Mouse (Mus musculus): ENCODE results near the gene Foxo3. TPM values are rescaled to one million over a fixed set of nuclear protein-coding genes. Genes with fewer than 3 reads are reported as not detected.

The Foxo3 gene
- total RNA-seq, 2 experiments from 2014 or later: 56.1 to 62.1 TPM

DNA sequence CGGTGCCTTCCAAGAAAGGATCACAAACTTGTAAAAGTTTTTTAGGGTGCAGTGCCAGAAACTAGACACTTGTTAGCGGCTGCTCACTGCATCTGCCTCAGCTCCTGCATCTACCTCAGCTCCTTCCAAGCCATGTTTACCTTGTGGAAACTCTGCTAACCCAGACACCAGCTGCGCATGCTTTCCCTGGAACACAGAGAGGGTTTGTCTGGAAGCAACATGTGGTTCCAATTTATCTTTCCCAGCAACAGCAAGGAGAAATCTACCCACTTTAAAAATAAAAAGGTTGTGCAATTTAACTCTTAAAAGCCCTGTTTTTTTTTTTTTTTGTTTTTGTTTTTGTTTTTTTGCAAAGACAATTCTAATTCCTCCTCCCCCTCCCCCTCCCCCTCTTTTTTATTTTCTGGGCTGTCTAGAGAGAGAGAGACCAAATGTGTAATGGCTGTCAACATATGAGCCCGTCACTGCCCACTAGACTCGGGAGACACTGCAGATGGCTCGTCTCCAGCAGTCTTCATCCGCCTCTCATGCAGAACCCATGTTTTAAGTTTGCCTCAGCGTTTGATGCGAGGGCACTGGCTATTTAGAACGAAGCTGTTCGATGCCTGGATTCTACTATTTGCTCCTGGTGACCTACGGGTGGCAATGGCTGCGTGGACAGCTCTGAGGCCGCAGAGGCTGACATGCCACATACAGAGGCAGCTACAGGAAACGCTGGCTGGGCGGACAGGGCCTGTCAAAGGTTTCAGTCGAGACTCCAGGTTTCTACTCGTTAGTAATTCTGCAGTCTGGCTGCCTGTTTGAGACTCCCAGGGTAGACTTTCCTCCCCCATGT lies 73.0 kb downstream of the Foxo3 start:
- intact Hi-C loops (cut with DNase I): no loop called here
- DNase-seq (ENCODE audit: low spot score in 2 of 2): no peak

DNA sequence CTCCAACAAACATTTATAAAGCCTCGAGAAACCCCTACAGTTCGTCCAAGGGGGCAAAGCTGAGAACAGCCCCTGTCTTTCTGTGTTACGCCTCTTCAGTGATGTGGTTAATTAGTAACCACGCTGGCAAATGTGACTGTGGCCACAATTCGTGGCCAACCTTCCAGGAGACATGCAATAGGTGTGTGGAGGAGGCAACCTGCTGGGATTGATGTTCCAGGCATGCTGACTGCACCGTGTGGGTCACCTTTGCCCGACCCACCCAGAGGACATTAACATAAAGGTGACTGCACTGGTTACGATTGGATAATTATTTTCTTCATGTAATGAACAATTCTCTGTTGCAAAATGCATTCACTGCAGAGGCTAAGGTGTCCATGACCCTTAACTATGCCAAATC lies 74.0 kb downstream of the Foxo3 start:
- intact Hi-C loops (cut with DNase I): no loop called here
- no peak for DNase-seq (ENCODE audit: low spot score in 2 of 2)

DNA sequence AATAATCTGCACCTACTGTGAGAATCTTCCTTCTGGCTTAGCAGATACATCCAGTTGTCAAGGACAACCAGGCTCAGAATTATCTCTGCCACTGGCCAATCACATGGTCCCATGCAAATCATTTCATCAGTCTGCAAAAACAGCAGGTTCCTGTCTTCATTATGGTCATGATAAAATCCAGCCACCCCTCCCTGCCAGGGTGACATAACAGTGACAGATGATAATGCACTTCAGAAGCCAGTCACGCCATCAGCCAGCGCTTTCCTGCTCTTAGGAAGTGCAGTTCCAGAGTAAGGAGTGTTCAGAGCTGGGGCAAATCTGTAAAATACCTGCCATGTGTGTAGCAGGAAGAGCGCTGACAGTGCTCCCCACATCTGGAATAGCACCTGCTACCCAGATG lies 77.1 kb downstream of the Foxo3 start:
- no peak for DNase-seq (ENCODE audit: low spot score in 2 of 2)
- intact Hi-C loops (cut with DNase I): no loop called here

DNA sequence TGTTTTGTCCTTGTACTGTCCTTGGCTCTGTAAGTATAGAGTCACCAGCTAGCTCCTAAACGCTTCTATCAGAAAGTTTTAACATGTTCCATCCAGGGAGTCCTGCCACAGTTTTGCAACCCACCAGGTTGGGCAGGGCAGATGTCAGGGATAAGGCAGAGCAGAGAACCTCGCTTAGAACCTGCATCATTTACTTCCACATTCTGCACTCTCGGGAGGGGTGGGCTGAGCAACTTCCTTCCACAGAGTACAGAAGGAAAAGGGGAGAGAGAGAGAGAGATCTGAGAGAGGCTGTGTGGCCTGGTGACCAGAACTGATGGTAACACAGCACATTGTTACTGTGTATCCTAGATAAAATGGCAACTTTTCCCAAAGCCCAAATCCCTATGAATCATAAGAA lies 77.9 kb downstream of the Foxo3 start:
- DNase-seq (ENCODE audit: low spot score in 2 of 2): no peak
- intact Hi-C loops (cut with DNase I): no loop called here

DNA sequence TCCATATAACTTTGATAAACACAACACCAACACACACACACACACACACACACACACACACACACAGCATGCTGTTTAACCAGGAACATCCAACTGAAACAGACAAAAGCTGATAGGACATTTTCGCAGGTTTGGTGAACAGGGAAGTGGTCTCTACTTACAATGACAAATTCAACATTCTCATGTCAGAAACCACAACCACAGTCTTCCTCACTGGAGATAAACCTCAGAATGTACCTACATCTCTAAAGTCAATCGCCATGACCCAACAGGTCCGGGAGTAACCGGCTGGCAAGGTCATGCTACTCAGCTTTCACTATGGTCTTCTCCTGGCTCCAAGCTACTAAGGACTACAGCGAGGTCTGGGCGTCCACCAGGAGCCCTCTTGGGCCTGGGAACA lies 81.8 kb downstream of the Foxo3 start:
- DNase-seq (ENCODE audit: low spot score in 2 of 2): no peak
- intact Hi-C loops (cut with DNase I): no loop called here

DNA sequence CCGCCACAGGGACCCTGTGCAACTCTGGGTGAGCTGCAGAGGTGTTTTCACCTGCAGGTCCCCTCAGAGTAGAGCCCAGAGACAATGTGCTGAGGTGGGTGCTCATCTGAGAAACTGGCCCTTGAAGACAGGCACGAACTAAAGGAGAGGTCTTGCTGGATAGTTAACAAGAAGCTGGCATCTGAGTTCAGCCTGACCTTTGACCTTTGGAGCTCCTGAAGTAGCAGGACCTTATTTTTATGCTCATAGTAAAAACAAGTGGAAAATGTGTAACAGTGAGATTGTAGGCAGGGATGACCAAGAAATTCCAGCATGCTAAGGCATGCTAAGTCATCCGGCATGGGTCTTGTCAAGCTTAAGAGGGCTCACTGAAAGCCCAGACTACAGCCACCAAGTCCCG lies 82.6 kb downstream of the Foxo3 start:
- intact Hi-C loops (cut with DNase I): no loop called here
- no peak for DNase-seq (ENCODE audit: low spot score in 2 of 2)

DNA sequence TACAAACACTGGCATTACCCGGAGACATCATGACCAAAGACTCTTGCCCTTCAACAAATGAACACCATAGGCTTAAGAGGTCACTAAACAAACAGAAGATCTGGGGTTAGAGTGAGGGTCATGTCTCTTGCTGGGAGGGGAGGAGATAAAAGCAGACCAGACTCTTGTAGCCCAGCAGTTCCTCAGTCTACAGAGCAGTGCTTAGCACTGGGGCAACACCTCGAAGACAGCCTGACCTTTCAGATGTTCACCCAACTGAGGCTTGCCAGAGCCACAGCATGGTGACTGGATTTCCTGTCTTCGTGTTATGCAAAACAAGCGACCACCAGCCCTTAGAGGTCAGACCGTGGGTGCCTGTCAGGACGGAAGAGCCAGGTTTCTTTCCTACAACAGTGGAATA lies 83.6 kb downstream of the Foxo3 start:
- intact Hi-C loops (cut with DNase I): no loop called here
- no peak for DNase-seq (ENCODE audit: low spot score in 2 of 2)

DNA sequence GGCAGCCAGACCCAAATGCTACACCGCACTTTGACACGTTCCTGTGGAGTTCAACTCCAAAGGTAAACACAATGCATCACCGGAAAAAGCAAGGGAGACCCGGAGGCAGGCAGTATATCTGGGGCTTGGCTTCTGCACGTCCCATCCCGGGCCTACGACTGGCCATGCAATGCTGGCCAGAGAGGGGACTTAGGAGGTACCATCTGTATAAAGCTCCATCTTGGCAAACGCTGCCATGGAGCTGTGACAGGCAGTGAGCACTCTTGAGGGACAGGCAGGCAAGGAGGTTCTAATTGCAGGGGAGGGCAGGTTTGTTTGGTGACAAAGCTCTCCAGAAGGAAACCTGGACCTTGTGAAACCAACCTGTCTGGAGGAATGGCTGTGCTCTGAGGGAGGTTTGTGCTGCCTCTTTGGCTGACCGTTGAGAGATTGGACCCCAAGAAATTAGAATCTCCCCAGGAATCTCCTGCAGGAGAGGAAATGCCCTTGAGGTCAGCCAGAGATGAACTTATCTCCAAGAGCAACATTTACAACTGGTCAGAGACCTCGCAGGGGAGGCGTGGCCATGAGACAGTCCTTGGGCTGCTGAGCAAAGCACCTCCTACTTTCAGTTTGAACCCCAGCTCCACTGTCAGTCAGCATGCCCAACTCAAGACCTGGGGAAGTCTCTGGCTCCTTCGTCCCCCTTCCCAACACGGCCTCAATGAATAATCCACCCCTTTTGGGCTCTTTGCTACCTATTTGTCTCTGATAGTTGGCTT lies 86.7 kb downstream of the Foxo3 start:
- intact Hi-C loops (cut with DNase I): no loop called here

DNA sequence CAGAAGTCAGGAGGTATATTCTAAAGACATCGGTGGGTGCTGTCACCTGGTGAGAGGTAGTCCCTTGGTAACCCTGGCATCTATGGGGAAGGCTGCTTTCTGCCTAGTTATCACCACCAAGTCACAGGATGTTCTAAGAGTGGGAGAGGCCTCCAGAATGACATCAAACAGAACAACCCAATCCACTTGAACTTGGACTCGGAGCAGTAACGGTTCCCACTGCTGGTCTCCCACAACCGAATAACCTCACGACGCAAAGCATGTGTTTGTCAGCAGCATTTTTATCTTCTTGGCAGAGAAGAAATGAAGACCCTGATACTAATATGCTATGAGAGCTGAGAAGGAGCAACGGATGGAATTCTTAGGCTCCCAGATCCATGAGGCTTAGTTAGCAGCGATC lies 87.5 kb downstream of the Foxo3 start:
- intact Hi-C loops (cut with DNase I): no loop called here
- DNase-seq (ENCODE audit: low spot score in 2 of 2): no peak

More for the DNA sequence above, 86.7 kb downstream of the Foxo3 start:
- DNase-seq (ENCODE audit: low spot score in 2 of 2): no peak

DNA sequence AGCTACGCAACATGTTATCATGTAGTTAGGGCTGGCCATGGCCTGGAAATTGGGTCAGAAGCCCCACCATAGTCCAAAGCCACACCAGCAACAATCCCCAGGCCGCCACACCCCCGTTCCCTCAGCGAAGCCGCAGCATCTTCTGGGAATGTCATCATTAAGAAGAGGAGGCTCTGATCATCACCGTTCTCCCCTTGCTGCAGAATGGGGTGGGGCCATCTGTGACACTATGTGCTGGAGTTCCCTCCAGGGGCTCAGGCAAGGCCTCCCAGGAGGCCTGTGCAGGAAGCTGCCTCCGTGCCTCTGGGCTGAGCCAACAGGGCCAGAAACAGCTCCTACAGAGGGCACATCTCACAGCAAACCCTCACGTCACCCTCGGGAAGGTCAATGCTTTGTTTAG lies 88.5 kb downstream of the Foxo3 start:
- intact Hi-C loops (cut with DNase I): no loop called here
- DNase-seq (ENCODE audit: low spot score in 2 of 2): no peak

DNA sequence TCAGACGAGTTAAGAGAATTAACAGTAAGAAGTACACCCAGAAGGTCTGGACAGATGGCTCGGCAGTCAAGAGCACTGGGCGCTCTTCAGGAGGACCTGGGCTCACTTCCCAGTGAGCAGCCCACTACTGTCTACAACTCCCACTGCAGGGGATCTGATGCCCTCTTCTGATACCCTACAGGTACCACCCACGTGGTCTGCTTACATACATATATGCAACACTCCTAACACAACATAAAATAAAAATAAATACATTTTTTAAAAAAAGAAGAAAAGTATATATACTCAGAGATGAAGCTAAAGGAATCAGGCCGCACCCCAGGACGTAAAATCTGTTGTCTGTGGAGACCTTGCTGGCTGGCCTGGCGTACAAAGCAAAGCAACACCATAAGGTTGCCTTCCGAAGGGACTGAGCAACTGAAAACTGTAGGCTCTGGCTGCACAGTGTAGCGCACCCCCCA lies 89.6 kb downstream of the Foxo3 start:
- no peak for DNase-seq (ENCODE audit: low spot score in 2 of 2)
- intact Hi-C loops (cut with DNase I): no loop called here

DNA sequence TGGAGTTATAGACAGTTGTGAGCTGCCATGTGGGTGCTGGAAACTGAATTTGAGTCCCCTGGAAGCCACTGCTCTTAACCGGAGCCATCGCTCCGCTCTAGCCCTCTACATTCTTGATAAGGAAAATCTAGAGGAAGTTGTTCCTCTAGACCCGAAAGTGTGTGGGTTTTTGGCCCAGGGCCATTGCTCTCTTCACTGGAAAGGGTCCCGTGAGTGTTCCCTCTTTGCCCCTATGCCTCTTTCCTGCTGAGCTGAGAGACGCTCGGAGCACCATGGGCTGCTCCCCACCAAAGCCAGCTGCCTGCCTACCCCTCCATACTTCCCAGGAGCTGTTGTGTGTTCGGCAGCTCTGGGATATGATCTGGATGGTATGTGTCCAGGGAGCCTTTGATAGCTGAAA lies 96.2 kb downstream of the Foxo3 start:
- intact Hi-C loops (cut with DNase I): no loop called here
- DNase-seq (ENCODE audit: low spot score in 2 of 2): no peak

DNA sequence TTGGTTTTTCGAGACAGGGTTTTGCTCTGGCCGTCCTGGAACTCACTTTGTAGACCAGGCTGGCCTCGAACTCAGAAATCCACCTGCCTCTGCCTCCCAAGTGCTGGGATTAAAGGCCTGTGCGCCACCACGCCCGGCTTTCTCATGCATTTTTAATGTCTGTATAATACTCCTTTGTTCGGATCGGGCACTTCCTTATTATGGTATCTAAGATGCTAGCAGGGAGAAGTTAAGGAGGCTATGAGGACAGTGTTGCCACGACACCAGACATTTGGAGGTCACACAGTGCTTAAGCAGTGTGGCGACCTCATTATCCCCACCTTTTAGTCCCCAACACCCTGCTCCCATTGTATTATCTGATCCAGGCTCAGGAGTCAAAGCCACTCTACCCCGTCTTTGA lies 97.8 kb downstream of the Foxo3 start:
- no peak for DNase-seq (ENCODE audit: low spot score in 2 of 2)
- intact Hi-C loops (cut with DNase I): no loop called here

DNA sequence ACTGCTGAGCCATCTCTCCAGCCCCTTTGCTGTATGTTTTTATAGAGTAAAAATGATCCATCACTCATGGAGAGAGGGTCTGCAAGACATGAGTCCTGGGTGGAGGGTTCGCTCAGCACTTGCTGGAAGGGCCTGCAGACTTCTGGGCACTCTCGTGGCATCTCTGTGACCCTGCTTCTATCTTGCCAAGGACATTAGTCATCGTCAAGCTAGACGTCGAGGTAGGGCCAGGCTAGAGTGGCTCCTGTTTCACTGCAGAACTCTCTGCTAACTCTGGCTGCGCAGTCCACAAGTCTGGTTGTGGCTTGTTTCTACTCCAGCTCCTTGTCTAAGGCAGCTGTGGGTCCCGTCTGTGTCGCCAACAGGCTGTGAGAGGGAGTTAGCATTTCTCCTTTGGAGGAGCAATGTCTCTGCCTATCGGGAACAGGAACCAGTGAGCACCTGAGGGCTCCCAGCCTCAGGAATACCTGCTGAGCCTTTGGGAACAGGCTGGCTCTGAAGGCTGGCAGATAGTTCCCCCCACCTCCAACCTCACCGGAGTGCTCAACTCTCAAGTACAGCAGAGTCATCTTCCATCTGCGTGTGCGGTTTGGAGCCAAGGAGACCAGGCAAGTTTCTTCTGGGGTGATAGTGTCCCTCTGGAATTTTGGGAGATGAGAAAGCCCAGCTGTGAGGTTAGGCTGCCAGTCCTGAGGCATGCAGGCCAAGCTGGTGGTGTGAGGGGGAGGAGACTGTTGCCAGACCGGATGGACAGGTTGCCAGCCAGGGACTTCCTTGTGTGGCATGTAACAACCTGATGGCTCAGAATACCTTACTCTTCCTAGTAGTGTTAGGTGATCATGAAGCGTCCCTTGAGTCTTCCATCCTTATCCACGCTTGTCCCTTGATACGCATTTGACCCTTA lies 98.5 kb downstream of the Foxo3 start:
- DNase-seq (ENCODE audit: low spot score in 2 of 2): no peak
- intact Hi-C loops (cut with DNase I): no loop called here

DNA sequence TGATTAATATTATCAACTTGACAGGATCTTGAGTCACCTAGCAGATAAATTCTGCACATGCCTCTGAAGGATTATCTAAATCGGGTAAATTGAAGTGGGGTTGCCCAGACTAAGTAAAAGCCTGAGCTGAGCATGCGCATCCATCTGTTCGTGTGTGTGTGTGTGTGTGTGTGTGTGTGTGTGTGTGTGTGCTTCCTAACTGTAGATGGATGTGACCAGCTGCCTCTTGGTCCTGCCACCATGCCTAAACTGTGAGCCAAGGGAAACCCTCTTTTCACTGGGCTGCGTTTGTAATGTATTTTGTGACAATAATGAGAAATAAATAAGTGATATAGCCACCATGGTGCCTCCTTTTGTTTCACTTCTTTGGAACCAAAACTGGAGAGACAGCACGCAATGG lies 102.3 kb downstream of the Foxo3 start:
- DNase-seq (ENCODE audit: low spot score in 2 of 2): peak in 1 of 2 experiments; percentile 25
- intact Hi-C loops (cut with DNase I): no loop called here

DNA sequence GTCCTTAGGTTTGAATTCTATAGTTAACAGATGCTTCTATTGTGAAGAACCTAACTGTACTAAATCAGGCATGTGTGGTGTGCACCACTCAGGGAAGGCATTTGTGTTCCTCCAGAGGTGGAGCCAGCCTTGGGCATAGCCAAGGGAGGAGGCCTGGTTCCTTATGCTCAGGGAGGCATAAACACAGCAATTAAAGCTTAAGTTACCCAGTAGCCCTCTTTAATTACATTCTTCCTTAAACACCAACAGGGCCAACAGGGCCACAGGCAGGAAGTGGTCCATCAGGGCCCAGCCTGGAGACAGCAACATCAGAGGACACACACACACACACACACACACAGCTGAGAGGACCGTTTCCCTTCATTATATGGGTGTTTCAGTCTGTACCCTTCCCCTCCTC lies 102.7 kb downstream of the Foxo3 start:
- no peak for DNase-seq (ENCODE audit: low spot score in 2 of 2)
- intact Hi-C loops (cut with DNase I): no loop called here

DNA sequence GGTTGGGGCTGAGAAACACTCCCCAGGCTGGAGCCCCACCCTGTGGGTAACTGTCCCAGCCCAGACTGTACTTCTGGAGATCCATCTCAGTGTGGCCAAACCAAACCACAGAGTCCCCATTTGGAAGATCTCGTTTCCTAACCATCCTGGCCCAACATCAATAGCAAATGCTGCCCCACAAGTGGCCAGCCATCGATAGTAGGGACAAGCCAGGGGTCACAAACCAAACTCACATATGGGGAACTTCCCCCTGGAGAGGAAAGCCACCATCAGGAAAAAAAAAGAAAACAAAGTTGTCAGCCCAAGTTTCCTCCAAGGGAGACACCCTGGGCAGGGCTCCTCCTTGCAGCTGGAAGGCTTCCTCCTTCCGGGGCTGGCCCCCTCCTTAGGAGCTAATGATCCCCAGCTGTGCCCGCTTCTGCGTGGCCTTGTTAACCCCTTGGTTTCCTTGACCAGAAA lies 105.6 kb downstream of the Foxo3 start:
- intact Hi-C loops (cut with DNase I): no loop called here
- DNase-seq (ENCODE audit: low spot score in 2 of 2): no peak

DNA sequence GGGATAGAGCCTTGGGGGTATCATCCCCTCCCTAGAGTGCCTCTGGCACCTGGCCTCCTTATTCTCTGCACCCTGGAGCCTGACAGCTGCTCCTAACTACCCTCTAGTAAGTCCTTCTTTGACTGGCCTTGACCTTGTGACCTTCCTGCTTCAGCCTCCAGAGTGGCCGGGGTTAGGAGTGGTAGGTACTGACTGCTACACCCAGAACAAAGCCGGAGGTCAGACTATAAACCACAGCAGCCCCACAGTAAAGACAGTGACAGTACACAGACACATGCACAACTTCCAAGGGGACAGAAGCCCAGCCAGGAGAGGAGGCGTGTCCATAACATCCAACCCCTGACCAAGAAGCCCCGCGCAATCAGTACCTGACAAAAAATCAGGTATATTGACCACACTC lies 106.4 kb downstream of the Foxo3 start:
- intact Hi-C loops (cut with DNase I): no loop called here
- no peak for DNase-seq (ENCODE audit: low spot score in 2 of 2)

DNA sequence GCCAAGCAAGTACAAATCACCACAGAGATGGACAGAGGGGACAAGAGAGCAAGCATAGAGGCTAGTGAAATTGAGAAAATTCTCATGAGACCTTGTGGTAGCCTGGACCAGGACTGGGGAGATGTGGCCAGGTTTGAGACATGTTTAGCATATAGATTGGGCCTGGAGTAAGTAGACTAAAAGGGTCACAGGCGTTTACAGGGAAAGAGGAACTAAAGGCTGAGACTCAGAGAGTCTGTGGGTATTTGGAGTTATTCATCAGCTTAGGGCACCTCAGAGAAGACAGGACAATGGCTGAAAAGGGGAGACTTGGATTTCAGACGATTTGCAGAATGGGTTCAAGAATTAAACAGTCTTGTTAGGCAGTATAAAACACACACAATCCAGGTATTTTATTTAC lies 121.8 kb downstream of the Foxo3 start:
- DNase-seq (ENCODE audit: low spot score in 2 of 2): no peak
- intact Hi-C loops (cut with DNase I): no loop called here

All from left cerebral cortex, postnatal 14 days (tissue).